Mouse (Mus musculus): Measurements from ENCODE around the gene Ylpm1. TPM values are rescaled to one million over a fixed set of nuclear protein-coding genes. Genes with fewer than 3 reads are reported as not detected.

Gene Ylpm1
- polyA plus RNA-seq, 1 experiment from 2014 or later: 26.4 TPM

- H3K36me3 ChIP-seq (ENCODE audit: insufficient read depth, low read length): peaks cover 20% of the 10 kb centered on the region
- no peaks in the 10 kb centered on the region for H3K27me3 ChIP-seq (ENCODE audit: insufficient read depth, low read length)
- 86% methylated on average over 4 of the region's 4 CpGs for WGBS
- no peak overlapping the region for H3K4me3 ChIP-seq (ENCODE audit: low read length)
- ATAC-seq (ENCODE audit: low FRiP score, low TSS enrichment): no peak
- H3K4me1 ChIP-seq (ENCODE audit: insufficient read depth, low read length): no peaks in the 10 kb centered on the region
- H3K9me3 ChIP-seq (ENCODE audit: low read length): no peaks in the 10 kb centered on the region
- H3K9ac ChIP-seq (replicated peaks; ENCODE audit: low read length): no peak overlapping the region
- no peak overlapping the region for H3K27ac ChIP-seq (ENCODE audit: low read length)
- H3K4me2 ChIP-seq (replicated peaks; ENCODE audit: low read depth, low read length): no peak overlapping the region
These were observed 88.8 kb downstream of the Ylpm1 start for GRCm38 (mm10) chr12:85084941-85085340.

GRCm38 (mm10) chr12:85087845-85088244, 91.7 kb downstream of the Ylpm1 start:
- Histone ChIP-seq H3K9ac (replicated peaks; ENCODE audit: low read length) (no peak overlapping the region), H3K27me3 (ENCODE audit: insufficient read depth, low read length) (no peaks in the 10 kb centered on the region), H3K27ac (ENCODE audit: low read length) (no peak overlapping the region), H3K36me3 (ENCODE audit: insufficient read depth, low read length) (peaks cover 20% of the 10 kb centered on the region), H3K4me2 (replicated peaks; ENCODE audit: low read depth, low read length) (no peak overlapping the region), H3K4me3 (ENCODE audit: low read length) (no peak overlapping the region), H3K9me3 (ENCODE audit: low read length) (no peaks in the 10 kb centered on the region), H3K4me1 (ENCODE audit: insufficient read depth, low read length) (no peaks in the 10 kb centered on the region)
- no peak for ATAC-seq (ENCODE audit: low FRiP score, low TSS enrichment)
- WGBS: 67% methylated on average over 12 of the region's 12 CpGs

GRCm38 (mm10) chr12:85091190-85091589, 95.1 kb downstream of the Ylpm1 start:
- H3K27ac ChIP-seq (ENCODE audit: low read length): no peak overlapping the region
- no peak overlapping the region for H3K4me2 ChIP-seq (replicated peaks; ENCODE audit: low read depth, low read length)
- peaks cover 20% of the 10 kb centered on the region for H3K36me3 ChIP-seq (ENCODE audit: insufficient read depth, low read length)
- no peaks in the 10 kb centered on the region for H3K27me3 ChIP-seq (ENCODE audit: insufficient read depth, low read length)
- 85% methylated on average over 3 of the region's 3 CpGs for WGBS
- no peaks in the 10 kb centered on the region for H3K9me3 ChIP-seq (ENCODE audit: low read length)
- H3K9ac ChIP-seq (replicated peaks; ENCODE audit: low read length): no peak overlapping the region
- peaks cover 8% of the 10 kb centered on the region; the same call in 1 of the 2 replicates for H3K4me1 ChIP-seq (ENCODE audit: insufficient read depth, low read length)
- no peak overlapping the region for H3K4me3 ChIP-seq (ENCODE audit: low read length)
- no peak for ATAC-seq (ENCODE audit: low FRiP score, low TSS enrichment)

DNA sequence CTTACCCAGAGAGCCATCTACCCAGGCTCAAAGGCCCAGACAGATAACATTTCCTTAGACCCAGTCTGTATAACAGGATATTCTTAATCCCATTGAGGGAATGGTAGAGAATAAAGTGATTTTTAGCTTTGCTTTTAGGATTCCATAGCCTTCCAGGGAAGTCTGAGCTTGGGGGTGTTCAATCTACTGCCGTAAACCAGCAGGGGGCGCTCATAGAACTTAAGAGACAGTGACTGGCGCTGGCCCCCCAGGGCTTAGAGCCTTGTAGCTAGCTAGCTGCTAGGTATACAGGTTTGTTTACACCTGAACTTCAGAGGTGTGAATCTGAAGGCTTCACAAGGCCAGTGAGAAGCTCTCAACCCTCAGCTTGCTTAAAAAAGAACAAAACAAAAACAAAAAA, 96.1 kb downstream of the Ylpm1 start:
- Histone ChIP-seq H3K9ac (replicated peaks; ENCODE audit: low read length) (no peak overlapping the region), H3K4me3 (ENCODE audit: low read length) (no peak overlapping the region), H3K27ac (ENCODE audit: low read length) (no peak overlapping the region), H3K27me3 (ENCODE audit: insufficient read depth, low read length) (no peaks in the 10 kb centered on the region), H3K4me1 (ENCODE audit: insufficient read depth, low read length) (peaks cover 8% of the 10 kb centered on the region; the same call in 1 of the 2 replicates), H3K9me3 (ENCODE audit: low read length) (no peaks in the 10 kb centered on the region), H3K36me3 (ENCODE audit: insufficient read depth, low read length) (peaks cover 20% of the 10 kb centered on the region), H3K4me2 (replicated peaks; ENCODE audit: low read depth, low read length) (no peak overlapping the region)
- ATAC-seq (ENCODE audit: low FRiP score, low TSS enrichment): no peak
- 13% methylated on average over 3 of the region's 3 CpGs for WGBS

- H3K4me3 ChIP-seq (ENCODE audit: low read length): no peak overlapping the region
- H3K4me2 ChIP-seq (replicated peaks; ENCODE audit: low read depth, low read length): peak overlapping the region; percentile 14; the same call in 1 of the 2 replicates
- WGBS: 22% methylated on average over 14 of the region's 14 CpGs
- H3K36me3 ChIP-seq (ENCODE audit: insufficient read depth, low read length): peaks cover 5% of the 10 kb centered on the region
- H3K9ac ChIP-seq (replicated peaks; ENCODE audit: low read length): no peak overlapping the region; the same call in 1 of the 2 replicates
- ATAC-seq (ENCODE audit: low FRiP score, low TSS enrichment): peak; percentile 64; the same call in 1 of the 2 replicates
- H3K9me3 ChIP-seq (ENCODE audit: low read length): no peaks in the 10 kb centered on the region
- no peaks in the 10 kb centered on the region for H3K27me3 ChIP-seq (ENCODE audit: insufficient read depth, low read length)
- H3K27ac ChIP-seq (ENCODE audit: low read length): no peak overlapping the region
- H3K4me1 ChIP-seq (ENCODE audit: insufficient read depth, low read length): peaks cover 8% of the 10 kb centered on the region; the same call in 1 of the 2 replicates
These were observed 97.9 kb downstream of the Ylpm1 start for GRCm38 (mm10) chr12:85094010-85094409.

DNA sequence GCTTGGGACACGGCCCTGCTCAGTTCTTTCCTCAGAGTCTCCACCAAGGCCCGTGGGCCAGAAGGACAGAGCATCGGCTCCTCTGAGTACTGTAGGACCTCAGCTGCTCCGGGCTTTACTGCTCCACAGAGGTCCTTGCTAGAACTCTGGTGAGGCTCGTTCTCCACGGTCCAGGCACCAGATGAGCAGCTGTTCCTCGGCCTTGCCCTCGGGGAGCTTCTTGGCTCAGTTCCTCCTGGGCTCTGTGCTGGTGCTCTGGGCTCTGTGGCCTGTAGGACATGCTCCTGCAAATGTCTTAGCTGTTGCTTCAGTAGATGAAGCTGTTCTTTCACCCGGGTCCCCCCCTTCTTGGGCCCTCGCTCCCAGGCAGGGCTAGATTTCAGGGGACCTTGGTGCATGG, 98.6 kb downstream of the Ylpm1 start:
- WGBS: 68% methylated on average over 10 of the region's 10 CpGs
- no peak overlapping the region for H3K9ac ChIP-seq (replicated peaks; ENCODE audit: low read length)
- H3K4me1 ChIP-seq (ENCODE audit: insufficient read depth, low read length): peaks cover 8% of the 10 kb centered on the region; the same call in 1 of the 2 replicates
- H3K27me3 ChIP-seq (ENCODE audit: insufficient read depth, low read length): no peaks in the 10 kb centered on the region
- H3K27ac ChIP-seq (ENCODE audit: low read length): no peak overlapping the region
- no peaks in the 10 kb centered on the region for H3K9me3 ChIP-seq (ENCODE audit: low read length)
- ATAC-seq (ENCODE audit: low FRiP score, low TSS enrichment): no peak
- no peak overlapping the region for H3K4me3 ChIP-seq (ENCODE audit: low read length)
- H3K36me3 ChIP-seq (ENCODE audit: insufficient read depth, low read length): no peaks in the 10 kb centered on the region; the same call in 1 of the 2 replicates
- no peak overlapping the region for H3K4me2 ChIP-seq (replicated peaks; ENCODE audit: low read depth, low read length)

DNA sequence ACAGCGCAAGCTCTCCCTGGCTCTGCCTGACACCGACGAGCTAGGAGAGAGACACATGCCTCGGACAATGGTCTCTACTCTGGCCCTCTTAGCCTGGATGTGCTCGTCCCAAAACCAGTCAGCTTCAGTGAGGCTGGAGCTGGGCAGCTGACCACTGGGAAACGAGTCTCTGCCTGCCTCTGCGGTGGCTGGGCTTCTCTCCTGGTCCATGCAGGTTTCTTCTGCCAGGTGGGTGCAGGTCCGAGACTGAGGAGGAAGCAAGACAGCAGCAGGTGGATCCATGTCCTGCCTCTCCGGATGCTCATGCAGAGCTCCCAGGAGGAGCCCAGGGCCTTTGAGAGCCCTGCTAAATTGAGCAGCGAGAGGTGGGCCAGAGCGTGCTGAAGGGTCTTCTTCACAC, 99.0 kb downstream of the Ylpm1 start:
- H3K9ac ChIP-seq (replicated peaks; ENCODE audit: low read length): no peak overlapping the region
- no peak overlapping the region for H3K27ac ChIP-seq (ENCODE audit: low read length)
- H3K27me3 ChIP-seq (ENCODE audit: insufficient read depth, low read length): no peaks in the 10 kb centered on the region
- no peak overlapping the region for H3K4me2 ChIP-seq (replicated peaks; ENCODE audit: low read depth, low read length)
- H3K4me3 ChIP-seq (ENCODE audit: low read length): no peak overlapping the region
- WGBS: 84% methylated on average over 11 of the region's 11 CpGs
- peaks cover 8% of the 10 kb centered on the region; the same call in 1 of the 2 replicates for H3K4me1 ChIP-seq (ENCODE audit: insufficient read depth, low read length)
- H3K9me3 ChIP-seq (ENCODE audit: low read length): no peaks in the 10 kb centered on the region
- ATAC-seq (ENCODE audit: low FRiP score, low TSS enrichment): no peak
- H3K36me3 ChIP-seq (ENCODE audit: insufficient read depth, low read length): no peaks in the 10 kb centered on the region

DNA sequence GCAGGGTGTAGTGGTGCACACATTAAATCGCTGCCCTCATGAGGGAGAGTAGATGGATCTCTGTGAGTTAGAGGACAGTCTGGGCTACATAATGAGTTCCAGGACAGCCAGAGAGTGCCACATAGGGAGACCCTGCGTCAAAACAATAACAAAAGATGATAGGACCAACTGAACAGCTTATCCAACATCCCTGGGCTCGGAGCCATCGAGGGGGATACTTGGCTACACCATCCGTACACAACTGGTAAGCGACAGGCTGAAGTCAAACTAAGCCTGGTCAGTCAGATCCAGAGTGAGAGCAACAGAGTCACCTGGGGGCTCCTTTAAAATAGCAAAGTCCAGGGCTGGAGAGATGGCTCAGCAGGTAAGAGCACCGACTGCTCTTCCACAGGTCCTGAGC, 99.7 kb downstream of the Ylpm1 start:
- 85% methylated on average over 7 of the region's 7 CpGs for WGBS

GRCm38 (mm10) chr12:85101001-85101400, 104.9 kb downstream of the Ylpm1 start:
- H3K36me3 ChIP-seq (ENCODE audit: insufficient read depth, low read length): no peaks in the 10 kb centered on the region
- H3K27me3 ChIP-seq (ENCODE audit: insufficient read depth, low read length): no peaks in the 10 kb centered on the region
- no peaks in the 10 kb centered on the region for H3K9me3 ChIP-seq (ENCODE audit: low read length)
- H3K4me3 ChIP-seq (ENCODE audit: low read length): no peak overlapping the region
- WGBS: 28% methylated on average over 14 of the region's 14 CpGs
- H3K4me2 ChIP-seq (replicated peaks; ENCODE audit: low read depth, low read length): no peak overlapping the region
- ATAC-seq (ENCODE audit: low FRiP score, low TSS enrichment): no peak
- no peak overlapping the region for H3K9ac ChIP-seq (replicated peaks; ENCODE audit: low read length)
- H3K4me1 ChIP-seq (ENCODE audit: insufficient read depth, low read length): no peaks in the 10 kb centered on the region
- H3K27ac ChIP-seq (ENCODE audit: low read length): no peak overlapping the region

More for the DNA sequence above, 99.7 kb downstream of the Ylpm1 start:
- H3K4me2 ChIP-seq (replicated peaks; ENCODE audit: low read depth, low read length): no peak overlapping the region
- H3K4me3 ChIP-seq (ENCODE audit: low read length): no peak overlapping the region
- ATAC-seq (ENCODE audit: low FRiP score, low TSS enrichment): no peak
- no peaks in the 10 kb centered on the region for H3K9me3 ChIP-seq (ENCODE audit: low read length)
- H3K9ac ChIP-seq (replicated peaks; ENCODE audit: low read length): no peak overlapping the region
- H3K27ac ChIP-seq (ENCODE audit: low read length): no peak overlapping the region
- peaks cover 8% of the 10 kb centered on the region; the same call in 1 of the 2 replicates for H3K4me1 ChIP-seq (ENCODE audit: insufficient read depth, low read length)
- no peaks in the 10 kb centered on the region for H3K27me3 ChIP-seq (ENCODE audit: insufficient read depth, low read length)
- H3K36me3 ChIP-seq (ENCODE audit: insufficient read depth, low read length): no peaks in the 10 kb centered on the region

DNA sequence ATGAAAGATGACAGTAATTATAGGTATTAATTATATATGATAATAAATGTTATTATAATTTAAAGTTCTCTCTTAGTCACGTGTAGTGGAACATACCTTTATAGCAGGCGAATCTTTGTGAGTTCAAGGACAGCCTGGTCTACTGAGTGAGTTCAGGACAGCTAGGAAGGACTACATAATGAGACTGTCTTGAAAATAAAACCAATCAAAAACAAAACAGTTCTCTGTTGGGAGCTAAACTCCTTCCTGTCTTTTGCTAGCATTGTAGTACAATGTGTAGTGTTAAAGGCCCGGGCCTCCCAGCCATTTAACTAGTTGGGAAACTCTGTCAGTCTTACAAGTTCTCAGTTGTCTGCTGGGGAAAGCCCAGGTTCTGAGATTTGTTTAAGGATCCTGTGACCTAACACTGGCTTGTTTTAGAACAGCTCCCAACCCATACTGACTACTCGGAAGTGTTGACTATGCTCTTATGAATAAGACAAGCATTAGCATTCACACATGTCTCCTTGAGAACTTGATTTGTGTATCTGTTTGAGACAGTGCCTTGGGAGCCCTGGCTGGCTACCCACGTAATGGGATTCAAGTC, 105.5 kb downstream of the Ylpm1 start:
- Histone ChIP-seq H3K27ac (ENCODE audit: low read length) (no peak overlapping the region), H3K27me3 (ENCODE audit: insufficient read depth, low read length) (no peaks in the 10 kb centered on the region), H3K4me1 (ENCODE audit: insufficient read depth, low read length) (peaks cover 5% of the 10 kb centered on the region; the same call in 1 of the 2 replicates), H3K9me3 (ENCODE audit: low read length) (no peaks in the 10 kb centered on the region), H3K4me3 (ENCODE audit: low read length) (no peak overlapping the region), H3K4me2 (replicated peaks; ENCODE audit: low read depth, low read length) (no peak overlapping the region), H3K36me3 (ENCODE audit: insufficient read depth, low read length) (no peaks in the 10 kb centered on the region), H3K9ac (replicated peaks; ENCODE audit: low read length) (no peak overlapping the region)
- ATAC-seq (ENCODE audit: low FRiP score, low TSS enrichment): no peak
- 80% methylated on average over 5 of the region's 5 CpGs for WGBS
